8 mouse cellular contexts compared by ENCODE assay signal in the genomic region with DNA sequence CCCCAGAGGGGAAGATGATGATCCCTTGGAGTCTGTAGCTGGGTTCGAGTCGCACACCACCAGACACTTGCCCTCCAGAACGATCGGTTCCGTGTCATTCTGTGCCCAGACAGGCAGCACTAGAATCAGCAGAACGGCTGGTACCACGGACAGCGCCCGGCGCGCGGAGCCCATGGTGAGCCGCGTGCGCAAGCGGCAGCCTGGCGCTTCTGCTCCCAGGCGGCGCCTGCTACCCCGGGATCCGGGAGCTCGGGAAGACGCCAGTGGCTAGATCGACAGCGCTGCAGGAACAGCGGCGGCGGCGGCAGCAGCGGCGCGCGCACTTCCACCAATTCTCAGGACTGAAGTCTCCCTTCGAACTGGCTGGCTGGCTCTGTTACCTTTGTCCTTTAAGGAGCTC. TPM values are rescaled to one million over a fixed set of nuclear protein-coding genes. Genes with fewer than 3 reads are reported as not detected.
DNase-seq lines count a peak whose midpoint lies in the region; ATAC-seq and TF ChIP-seq lines count a peak whose summit lies in the region.

No protein-coding gene starts in this region.

- peaks cover 43% of the 10 kb centered on the region for H3K27me3 ChIP-seq in hindbrain, embryonic 14.5 days (ENCODE audit: control insufficient read depth, insufficient read depth, low read length)

- DNase-seq in ES-E14 (ENCODE audit: low read depth, low spot score) = peak; percentile 71
- DNase-seq in brain, embryonic 18.5 days (ENCODE audit: low read depth, low spot score) = peak; percentile 24
- peak; percentile 74 for DNase-seq in hindbrain, embryonic 14.5 days (ENCODE audit: low spot score)
- DNase-seq in layer of hippocampus, postnatal 25 days (ENCODE audit: extremely low spot score in 1 of 2, low spot score in 1 of 2) = peak; percentile 44 to 65
- DNase-seq in lung, postnatal 10 days = peak; percentile 83
- peak; percentile 68 for DNase-seq in right cerebral cortex, adult 18-20 months
- no peak for DNase-seq in c-Kit-positive CD71-positive TER-119-positive erythroid progenitor cells, embryonic 14.5 days (ENCODE audit: low spot score)

- H3K27ac ChIP-seq in ES-E14 (ENCODE audit: insufficient read depth, low read depth, low read length, poor library complexity, severe bottlenecking) = no peak overlapping the region
- H3K27ac ChIP-seq in hindbrain, embryonic 14.5 days = peak overlapping the region; percentile 78

- H3K9ac ChIP-seq in ES-E14 (ENCODE audit: insufficient read depth, low read depth, low read length, poor library complexity, severe bottlenecking) = no peak overlapping the region
- H3K9ac ChIP-seq in hindbrain, embryonic 14.5 days = peak overlapping the region; percentile 62

- peak overlapping the region; percentile 63 to 65 for H3K4me3 ChIP-seq in ES-E14 (ENCODE audit: insufficient read depth in 1 of 2, low read depth in 1 of 2, low read length in 2 of 2, poor library complexity in 1 of 2, severe bottlenecking in 1 of 2)
- H3K4me3 ChIP-seq in hindbrain, embryonic 14.5 days (replicated peaks; ENCODE audit: low read length) = peak overlapping the region; percentile 43

- ATAC-seq in frontal cortex, adult (ENCODE audit: low TSS enrichment) = peak; percentile 87
- ATAC-seq in hindbrain, embryonic 14.5 days (ENCODE audit: low FRiP score) = peak; percentile 70; the same call in 1 of the 2 replicates

- no peaks in the 10 kb centered on the region for H3K36me3 ChIP-seq in ES-E14 (ENCODE audit: control insufficient read depth, insufficient read depth, low read length, poor library complexity, severe bottlenecking)
- H3K36me3 ChIP-seq in hindbrain, embryonic 14.5 days (replicated peaks; ENCODE audit: control insufficient read depth, insufficient read depth) = no peaks in the 10 kb centered on the region

- under 1% methylated on average over 34 of the region's 34 CpGs for WGBS in hindbrain, embryonic 14.5 days

- H3K4me2 ChIP-seq in hindbrain, embryonic 14.5 days (replicated peaks) = peak overlapping the region; percentile 77

- no peaks in the 10 kb centered on the region; the same call in 1 of the 2 replicates for H3K9me3 ChIP-seq in ES-E14 (ENCODE audit: control insufficient read depth, insufficient read depth, low read depth, low read length)
- no peaks in the 10 kb centered on the region for H3K9me3 ChIP-seq in hindbrain, embryonic 14.5 days (ENCODE audit: control insufficient read depth, low read length)

- H3K4me1 ChIP-seq in ES-E14 (ENCODE audit: control insufficient read depth in 2 of 2, insufficient read depth in 2 of 2, low read length in 2 of 2, poor library complexity in 1 of 2) = no peaks in the 10 kb centered on the region
- peaks cover 12% of the 10 kb centered on the region; the same call in 1 of the 2 replicates for H3K4me1 ChIP-seq in hindbrain, embryonic 14.5 days (replicated peaks; ENCODE audit: control insufficient read depth, insufficient read depth, low read length)

- in situ Hi-C loops in ES-E14 (cut with MboI; ENCODE audit: low sequenced_read_pairs in 2 of 2, unreplicated experiment in 2 of 2) = no loop called here

TF ChIP-seq in ES-E14, 5 proteins besides CTCF, POLR2A, EP300 and RAD21:
- TF ChIP-seq HCFC1 (IDR thresholded peaks at IDR 0.05; ENCODE audit: borderline replicate concordance, insufficient read depth, low read length) (peak; percentile 47; the same call in 1 of the 2 replicates), ZC3H11A (IDR thresholded peaks at IDR 0.05; ENCODE audit: borderline replicate concordance, low read depth, low read length) (no peak)
TF ChIP-seq in ES-E14: peak in this region for 1.

RNA-seq across cellular contexts. Expression of a gene that starts 1.1 kb away (rescaled TPM):
- total RNA-seq in ES-E14 (2012; rRNA removed) = not detected in 2 replicates
- 35.2 and 44.7 TPM in 2 replicates for polyA plus RNA-seq in hindbrain, embryonic 14.5 days (2014; fragmentation: Nextera tagmentation; extraction: Ambion mirVana)
- 1 to 10 TPM; 6.7 to 8.0 TPM for total RNA-seq in layer of hippocampus, postnatal 25 days (2021)
